Mouse (Mus musculus) bone marrow, adult 2 months (tissue): ENCODE data around the gene Ccdc47.

Source experiments
- CTCF ChIP-seq: fragments of 200-500 bp; IDR thresholded peaks from 2 replicates; pipeline ENCODE4 v1.5.1; 2011; ENCODE audit warnings: low read length, control low read depth; ENCODE audit not compliant: control insufficient read depth, insufficient read depth
- POLR2A ChIP-seq: fragments of 200-500 bp; IDR thresholded peaks from 2 replicates; pipeline ENCODE4 v1.6.1; 2011; ENCODE audit warnings: low read depth, mild to moderate bottlenecking, control low read depth, low read length, borderline replicate concordance; ENCODE audit not compliant: control insufficient read depth

DNA sequence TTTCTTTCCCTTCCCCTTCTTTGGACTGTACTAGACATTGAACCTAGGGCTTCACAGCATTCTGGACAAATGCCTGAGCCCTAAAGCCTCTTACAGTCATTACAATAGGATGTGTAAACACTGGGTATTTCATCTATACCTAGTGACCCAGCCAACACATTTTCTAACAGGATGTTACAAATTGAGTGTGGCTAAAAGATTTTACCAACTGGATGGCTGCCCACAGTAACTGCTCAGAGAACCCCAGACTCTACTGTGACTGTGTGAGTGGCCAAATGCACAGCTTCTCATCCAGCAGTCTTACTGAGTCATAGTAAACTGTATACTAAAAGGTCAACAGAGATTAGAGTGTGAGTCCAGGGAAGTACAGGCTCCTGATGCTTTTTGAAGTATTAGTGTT, 20.8 kb downstream of the Ccdc47 start:
- TF ChIP-seq CTCF (no peak), POLR2A (no peak)
